8 mouse cellular contexts compared by ENCODE assay signal in the genomic region with DNA sequence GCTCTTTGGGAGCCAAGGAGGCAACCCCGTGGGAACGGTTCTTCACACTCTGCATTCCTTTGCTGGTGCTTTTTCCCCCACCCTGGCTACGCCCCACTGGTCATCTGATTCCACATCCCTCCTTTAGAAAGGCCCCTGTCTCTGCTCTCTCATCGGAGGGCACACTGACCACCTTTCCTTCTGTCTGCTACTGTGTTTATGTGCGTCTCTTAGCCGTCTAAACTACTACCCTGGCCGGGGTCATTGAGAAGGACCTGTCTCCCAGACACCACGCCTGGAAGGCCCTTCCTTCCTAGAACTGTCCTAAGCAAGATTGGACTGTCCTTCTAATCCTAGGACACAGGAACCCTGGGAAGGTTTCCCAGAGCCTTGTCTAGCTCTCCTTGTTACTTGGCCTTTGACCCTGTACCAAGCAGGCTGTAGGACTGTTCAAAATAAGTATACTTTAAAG. TPM values are rescaled to one million over a fixed set of nuclear protein-coding genes. Genes with fewer than 3 reads are reported as not detected.
A peak's percentile ranks its signal among the peaks of the same experiment; 100 is the strongest.
DNase-seq lines count a peak whose midpoint lies in the region; ATAC-seq lines count a peak whose summit lies in the region.

No protein-coding gene starts in this region.

- H3K27ac ChIP-seq in hindbrain, embryonic 10.5 days, result peak overlapping the region; percentile 99
- no peak overlapping the region for H3K27ac ChIP-seq in liver, embryonic 13.5 days
- no peak overlapping the region for H3K27ac ChIP-seq in stomach, embryonic 15.5 days

- H3K27me3 ChIP-seq in hindbrain, embryonic 10.5 days (ENCODE audit: insufficient read depth, poor library complexity, severe bottlenecking), result no peaks in the 10 kb centered on the region
- H3K27me3 ChIP-seq in liver, embryonic 13.5 days, result peaks cover 32% of the 10 kb centered on the region
- H3K27me3 ChIP-seq in stomach, embryonic 15.5 days (replicated peaks), result no peaks in the 10 kb centered on the region

- no peak overlapping the region for H3K9ac ChIP-seq in liver, embryonic 13.5 days
- H3K9ac ChIP-seq in stomach, embryonic 15.5 days, result no peak overlapping the region

- H3K4me2 ChIP-seq in liver, embryonic 13.5 days, result peak overlapping the region; percentile 83
- peak overlapping the region; percentile 89 for H3K4me2 ChIP-seq in stomach, embryonic 15.5 days

- ATAC-seq in cerebellum, adult (ENCODE audit: insufficient number of reproducible peaks, low FRiP score, low TSS enrichment), result no peak
- peak; percentile 8; the same call in 1 of the 2 replicates for ATAC-seq in liver, embryonic 13.5 days (ENCODE audit: low read depth)
- ATAC-seq in stomach, embryonic 15.5 days (ENCODE audit: insufficient read depth, low FRiP score, low read depth), result no peak
- ATAC-seq in activated CD4-positive, CD25-positive, alpha-beta regulatory T cell, adult 4 months, result no peak

- WGBS in hindbrain, embryonic 10.5 days, result 7% methylated on average over 8 of the region's 8 CpGs
- WGBS in liver, embryonic 13.5 days (ENCODE audit: insufficient replicate concordance), result 44% methylated on average over 8 of the region's 8 CpGs
- 19% methylated on average over 8 of the region's 8 CpGs for WGBS in stomach, embryonic 15.5 days

- H3K9me3 ChIP-seq in hindbrain, embryonic 10.5 days, result no peaks in the 10 kb centered on the region
- no peaks in the 10 kb centered on the region for H3K9me3 ChIP-seq in liver, embryonic 13.5 days (replicated peaks)
- H3K9me3 ChIP-seq in stomach, embryonic 15.5 days, result no peaks in the 10 kb centered on the region

- peaks cover 51% of the 10 kb centered on the region for H3K4me1 ChIP-seq in hindbrain, embryonic 10.5 days (replicated peaks)
- H3K4me1 ChIP-seq in liver, embryonic 13.5 days (replicated peaks), result no peaks in the 10 kb centered on the region
- H3K4me1 ChIP-seq in stomach, embryonic 15.5 days, result peaks cover 13% of the 10 kb centered on the region; the same call in 1 of the 2 replicates

- peak; percentile 43 for DNase-seq in cerebellum, adult 9-10 months
- peak; percentile 57 for DNase-seq in embryo, embryonic 10.5 days (ENCODE audit: low spot score)
- DNase-seq in hindbrain, embryonic 10.5 days (ENCODE audit: low spot score), result peak; percentile 38
- no peak for DNase-seq in liver, embryonic 13.5 days
- no peak for DNase-seq in spleen, postnatal 36 days (ENCODE audit: low spot score in 2 of 2)

- H3K4me3 ChIP-seq in hindbrain, embryonic 10.5 days, result peak overlapping the region; percentile 92
- H3K4me3 ChIP-seq in liver, embryonic 13.5 days (replicated peaks), result peak overlapping the region; percentile 70
- H3K4me3 ChIP-seq in stomach, embryonic 15.5 days (replicated peaks), result peak overlapping the region; percentile 95

- H3K36me3 ChIP-seq in hindbrain, embryonic 10.5 days, result peaks cover 13% of the 10 kb centered on the region
- H3K36me3 ChIP-seq in liver, embryonic 13.5 days, result no peaks in the 10 kb centered on the region
- no peaks in the 10 kb centered on the region for H3K36me3 ChIP-seq in stomach, embryonic 15.5 days

RNA-seq across cellular contexts. Expression of a gene that starts 1.1 kb away (rescaled TPM):
- 34.3 and 38.4 TPM in 2 replicates for polyA plus RNA-seq in hindbrain, embryonic 10.5 days (2016; fragmentation: Nextera tagmentation; extraction: Ambion mirVana)
- polyA plus RNA-seq in liver, embryonic 13.5 days (2015; fragmentation: Nextera tagmentation; extraction: Ambion mirVana), result 1.6 and 2.8 TPM in 2 replicates
- 19.2 and 20.0 TPM in 2 replicates for polyA plus RNA-seq in stomach, embryonic 15.5 days (2015; fragmentation: Nextera tagmentation; extraction: Ambion mirVana)
- 1 to 10 TPM; 3.2 to 5.1 TPM for polyA plus RNA-seq in activated CD4-positive, CD25-positive, alpha-beta regulatory T cell, adult 4 months (2017; shearing (Covaris generic))

RNA-seq across cellular contexts. Expression of a gene that starts 42.3 kb away (rescaled TPM):
- polyA plus RNA-seq in hindbrain, embryonic 10.5 days (2016; fragmentation: Nextera tagmentation; extraction: Ambion mirVana), result 0.30 and 0.35 TPM in 2 replicates
- 1.3 and 2.0 TPM in 2 replicates for polyA plus RNA-seq in liver, embryonic 13.5 days (2015; fragmentation: Nextera tagmentation; extraction: Ambion mirVana)
- 1.5 and 1.6 TPM in 2 replicates for polyA plus RNA-seq in stomach, embryonic 15.5 days (2015; fragmentation: Nextera tagmentation; extraction: Ambion mirVana)
- polyA plus RNA-seq in activated CD4-positive, CD25-positive, alpha-beta regulatory T cell, adult 4 months (2017; shearing (Covaris generic)), result 1 to 10 TPM; 2.7 to 3.6 TPM

RNA-seq across cellular contexts. Expression of a gene that starts 55.0 kb away (rescaled TPM):
- 6.2 and 7.4 TPM in 2 replicates for polyA plus RNA-seq in hindbrain, embryonic 10.5 days (2016; fragmentation: Nextera tagmentation; extraction: Ambion mirVana)
- 8.6 and 9.1 TPM in 2 replicates for polyA plus RNA-seq in liver, embryonic 13.5 days (2015; fragmentation: Nextera tagmentation; extraction: Ambion mirVana)
- polyA plus RNA-seq in stomach, embryonic 15.5 days (2015; fragmentation: Nextera tagmentation; extraction: Ambion mirVana), result 6.2 and 6.7 TPM in 2 replicates
- polyA plus RNA-seq in activated CD4-positive, CD25-positive, alpha-beta regulatory T cell, adult 4 months (2017; shearing (Covaris generic)), result 1 to 10 TPM; 7.8 to 9.8 TPM

Comparison
In these comparisons a context has a peak if more than half of its experiments do, and no peak if none do; other contexts are left out.
1. DNase-seq: peak in cerebellum, adult 9-10 months (single experiment), embryo, embryonic 10.5 days (single experiment) and hindbrain, embryonic 10.5 days (single experiment); none in liver, embryonic 13.5 days (single experiment) and spleen, postnatal 36 days (0 of 2).
2. Peak in every context shown above with its lines, with median percentiles within 50 percentile points of each other: H3K4me3 ChIP-seq.